Mouse (Mus musculus): ENCODE results near the gene Dpep2nb.

- TF ChIP-seq CTCF (IDR thresholded peaks at IDR 0.05; ENCODE audit: borderline replicate concordance, insufficient read depth, low read depth, low read length) (no peak), POLR2A (IDR thresholded peaks at IDR 0.05; ENCODE audit: borderline replicate concordance, insufficient read depth, low read length) (no peak)
These were observed 48.0 kb downstream of the Dpep2nb start for GRCm38 (mm10) chr8:105957813-105958212.

Data from cerebellum, adult 2 months (tissue).